ENCODE assay signal across 7 mouse cellular contexts in genomic region chr4:58079631-58080030, GRCm38 (mm10).
A peak's percentile ranks its signal among the peaks of the same experiment; 100 is the strongest.
DNase-seq lines count a peak whose midpoint lies in the region; ATAC-seq and TF ChIP-seq lines count a peak whose summit lies in the region.

No protein-coding gene starts in this region.

- 0 out of 2 replicates have a peak overlapping the region, but pooled peaks have one; percentile 20 for H3K4me2 ChIP-seq in kidney, embryonic 16.5 days (replicated peaks; ENCODE audit: low read depth, low read length)

- no peaks in the 10 kb centered on the region for H3K4me1 ChIP-seq in kidney, embryonic 16.5 days (ENCODE audit: insufficient read depth, low read length)
- H3K4me1 ChIP-seq in lung, adult 2 months (ENCODE audit: control insufficient read depth, insufficient read depth, low read length), result no peaks in the 10 kb centered on the region; the same call in 1 of the 2 replicates

- peak; percentile 80 for DNase-seq in NIH3T3 (ENCODE audit: low read depth)
- DNase-seq in cerebellum, postnatal 14 days, result peak; percentile 70 to 79
- peak; percentile 52 for DNase-seq in gastrocnemius, postnatal 10 days
- DNase-seq in lung, adult 2 months, result peak; percentile 49
- peak; percentile 30 for DNase-seq in retina, adult 2 months (ENCODE audit: low read depth, low spot score)

- ATAC-seq in CD4-positive, CD25-positive, alpha-beta regulatory T cell, adult 4 months, result peak; percentile 77
- ATAC-seq in kidney, embryonic 16.5 days (ENCODE audit: low FRiP score, low TSS enrichment), result no peak

- no peaks in the 10 kb centered on the region for H3K9me3 ChIP-seq in kidney, embryonic 16.5 days (ENCODE audit: low read length)

- H3K27ac ChIP-seq in kidney, embryonic 16.5 days (ENCODE audit: low read length), result no peak overlapping the region

- H3K4me3 ChIP-seq in kidney, embryonic 16.5 days (ENCODE audit: low read length), result no peak overlapping the region
- no peak overlapping the region for H3K4me3 ChIP-seq in lung, adult 2 months (replicated peaks; ENCODE audit: extremely low read depth, low read depth, low read length)

- H3K36me3 ChIP-seq in kidney, embryonic 16.5 days (ENCODE audit: insufficient read depth, low read length), result no peaks in the 10 kb centered on the region

- H3K27me3 ChIP-seq in kidney, embryonic 16.5 days (ENCODE audit: insufficient read depth, low read length), result no peaks in the 10 kb centered on the region

- WGBS in kidney, embryonic 16.5 days, result 26% methylated on average over 10 of the region's 10 CpGs
- WGBS in lung, adult 2 months, result 20% methylated on average over 10 of the region's 10 CpGs

- peak; percentile 51; the same call in 1 of the 2 replicates for TF ChIP-seq CTCF in lung, adult 2 months (IDR thresholded peaks at IDR 0.05; ENCODE audit: insufficient read depth, low read length)

- H3K9ac ChIP-seq in kidney, embryonic 16.5 days (replicated peaks; ENCODE audit: low read length), result no peak overlapping the region

- TF ChIP-seq POLR2A in lung, adult 2 months (IDR thresholded peaks at IDR 0.05; ENCODE audit: borderline replicate concordance, extremely low read depth, low read depth, low read length), result no peak

Comparison
In these comparisons a context has a peak if more than half of its experiments do, and no peak if none do; other contexts are left out.
1. DNase-seq: peak in every context shown above with its lines; median percentile 80 in NIH3T3; 74 in cerebellum, postnatal 14 days; 52 in gastrocnemius, postnatal 10 days; 49 in lung, adult 2 months; 30 in retina, adult 2 months.